Mouse (Mus musculus): ENCODE data around the gene Lmntd1. TPM values are rescaled to one million over a fixed set of nuclear protein-coding genes. Genes with fewer than 3 reads are reported as not detected.

Gene Lmntd1
- polyA plus RNA-seq, 1 experiment, result not detected

GRCm38 (mm10) chr6:145348196-145348915 lies 265.8 kb downstream of the Lmntd1 start:
- 65% methylated on average over 9 of the region's 9 CpGs for WGBS
- H3K27me3 ChIP-seq (ENCODE audit: control insufficient read depth, insufficient read depth, low read length), result no peaks in the 10 kb centered on the region

GRCm38 (mm10) chr6:145347641-145348040 lies 266.5 kb downstream of the Lmntd1 start:
- no peak for TF ChIP-seq CTCF (IDR thresholded peaks at IDR 0.05; ENCODE audit: extremely low read depth, insufficient read length, insufficient replicate concordance, low read depth, low read length)
- TF ChIP-seq POLR2A (IDR thresholded peaks at IDR 0.05; ENCODE audit: low read depth, low read length), result no peak
- Histone ChIP-seq H3K36me3 (ENCODE audit: control insufficient read depth, insufficient read depth, low read length) (no peaks in the 10 kb centered on the region), H3K27me3 (ENCODE audit: control insufficient read depth, insufficient read depth, low read length) (no peaks in the 10 kb centered on the region), H3K4me3 (ENCODE audit: low read depth, low read length) (peak overlapping the region; percentile 3; the same call in 1 of the 2 replicates), H3K27ac (ENCODE audit: insufficient read depth, low read depth, low read length) (peak overlapping the region; percentile 88), H3K4me1 (ENCODE audit: control insufficient read depth, insufficient read depth, insufficient read length, low read length) (peaks cover 27% of the 10 kb centered on the region)
- 58% methylated on average over 6 of the region's 6 CpGs for WGBS

More at GRCm38 (mm10) chr6:145348196-145348915, 265.8 kb downstream of the Lmntd1 start:
- H3K36me3 ChIP-seq (ENCODE audit: control insufficient read depth, insufficient read depth, low read length), result no peaks in the 10 kb centered on the region
- H3K4me1 ChIP-seq (ENCODE audit: control insufficient read depth, insufficient read depth, insufficient read length, low read length), result peaks cover 27% of the 10 kb centered on the region
- TF ChIP-seq POLR2A (IDR thresholded peaks at IDR 0.05; ENCODE audit: low read depth, low read length) (no peak), CTCF (IDR thresholded peaks at IDR 0.05; ENCODE audit: extremely low read depth, insufficient read length, insufficient replicate concordance, low read depth, low read length) (peak; percentile 46; the same call in 1 of the 2 replicates)
- no peak overlapping the region for H3K4me3 ChIP-seq (ENCODE audit: low read depth, low read length)
- H3K27ac ChIP-seq (ENCODE audit: insufficient read depth, low read depth, low read length), result no peak overlapping the region

DNA sequence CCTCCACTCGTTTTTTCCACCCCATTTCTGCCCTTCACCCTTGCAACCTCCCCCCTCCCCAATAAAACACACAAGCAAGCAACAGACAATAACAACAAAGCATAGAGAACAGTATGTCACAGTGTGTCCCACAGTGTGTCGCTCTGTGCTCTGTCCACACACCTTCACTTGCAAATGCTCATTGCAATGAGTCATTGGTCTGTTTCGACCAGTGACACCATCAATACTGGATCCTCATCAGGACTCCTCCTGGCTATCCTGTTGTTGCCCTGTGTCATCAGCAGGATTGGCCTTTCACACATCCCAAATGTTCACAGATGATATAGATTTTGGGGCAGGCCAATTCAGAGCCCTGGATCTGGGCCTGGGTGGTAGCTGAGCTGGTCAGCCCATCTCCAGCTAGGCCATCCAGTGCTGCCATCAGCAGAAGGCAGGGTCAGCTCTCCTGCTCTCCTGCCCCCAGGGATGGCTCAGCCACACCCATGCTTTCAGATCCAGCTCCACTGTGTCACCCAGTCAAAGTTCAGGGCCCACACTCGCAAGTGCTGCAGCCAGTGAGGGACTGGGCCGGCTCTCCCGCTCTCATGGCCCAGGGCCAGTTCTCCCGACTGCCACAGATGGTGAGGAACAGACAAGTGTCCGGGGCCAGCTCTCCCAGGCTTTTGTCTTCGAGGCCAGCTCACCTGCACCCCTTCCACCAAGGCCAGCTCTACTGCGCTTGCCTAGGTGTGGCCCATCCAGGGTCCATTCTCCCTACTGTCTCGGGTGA lies 267.1 kb downstream of the Lmntd1 start:
- H3K4me3 ChIP-seq (ENCODE audit: low read depth, low read length), result peak overlapping the region; percentile 3; the same call in 1 of the 2 replicates
- peak; percentile 22; the same call in 1 of the 2 replicates for TF ChIP-seq POLR2A (IDR thresholded peaks at IDR 0.05; ENCODE audit: low read depth, low read length)
- no peak for TF ChIP-seq CTCF (IDR thresholded peaks at IDR 0.05; ENCODE audit: extremely low read depth, insufficient read length, insufficient replicate concordance, low read depth, low read length)
- H3K27me3 ChIP-seq (ENCODE audit: control insufficient read depth, insufficient read depth, low read length), result no peaks in the 10 kb centered on the region
- H3K36me3 ChIP-seq (ENCODE audit: control insufficient read depth, insufficient read depth, low read length), result no peaks in the 10 kb centered on the region
- WGBS, result 26% methylated on average over 11 of the region's 11 CpGs
- peak overlapping the region; percentile 99 for H3K27ac ChIP-seq (ENCODE audit: insufficient read depth, low read depth, low read length)
- H3K4me1 ChIP-seq (ENCODE audit: control insufficient read depth, insufficient read depth, insufficient read length, low read length), result peaks cover 27% of the 10 kb centered on the region

DNA sequence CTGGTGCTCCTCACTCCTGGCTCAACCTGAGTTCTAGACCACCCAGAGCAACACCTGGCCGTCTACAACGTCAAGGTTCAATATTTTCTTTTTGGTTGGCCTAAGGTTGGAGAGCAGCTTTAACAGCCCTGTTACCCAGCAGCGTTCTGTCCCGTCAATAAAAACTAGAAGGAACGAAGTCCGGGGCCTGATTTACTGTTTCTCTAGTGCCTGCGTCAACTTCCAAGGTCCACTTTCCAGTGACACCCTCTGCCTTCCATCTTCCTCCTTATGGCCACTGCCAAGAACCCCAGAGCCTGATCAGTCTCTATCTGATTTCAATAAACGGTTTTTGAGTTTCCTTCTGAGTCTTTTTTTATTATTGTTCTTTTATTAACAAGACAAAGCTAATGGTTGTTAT lies 267.8 kb downstream of the Lmntd1 start:
- 34% methylated on average over 8 of the region's 8 CpGs for WGBS
- Histone ChIP-seq H3K27me3 (ENCODE audit: control insufficient read depth, insufficient read depth, low read length) (no peaks in the 10 kb centered on the region), H3K4me1 (ENCODE audit: control insufficient read depth, insufficient read depth, insufficient read length, low read length) (peaks cover 25% of the 10 kb centered on the region), H3K36me3 (ENCODE audit: control insufficient read depth, insufficient read depth, low read length) (no peaks in the 10 kb centered on the region), H3K27ac (ENCODE audit: insufficient read depth, low read depth, low read length) (peak overlapping the region; percentile 99), H3K4me3 (ENCODE audit: low read depth, low read length) (no peak overlapping the region)
- no peak for TF ChIP-seq POLR2A (IDR thresholded peaks at IDR 0.05; ENCODE audit: low read depth, low read length)
- TF ChIP-seq CTCF (IDR thresholded peaks at IDR 0.05; ENCODE audit: extremely low read depth, insufficient read length, insufficient replicate concordance, low read depth, low read length), result no peak

DNA sequence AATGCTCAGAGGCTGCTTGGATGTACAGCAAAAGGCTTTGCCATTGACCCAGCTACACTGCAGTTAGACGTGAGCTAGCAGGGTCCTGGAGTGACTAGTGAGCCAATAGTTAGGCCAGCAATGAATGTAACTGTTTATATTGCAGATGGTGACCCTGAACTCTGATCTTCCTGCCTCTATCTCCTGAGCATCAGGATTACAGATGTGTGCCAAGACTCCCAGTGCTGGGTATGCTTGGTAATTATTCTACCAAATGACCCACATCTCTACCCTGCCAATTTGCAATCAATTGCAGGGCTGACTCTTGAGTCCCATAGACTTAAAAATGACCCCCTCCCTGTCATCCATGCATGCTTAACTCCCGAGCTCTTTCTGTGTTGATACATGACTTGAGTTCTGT lies 269.4 kb downstream of the Lmntd1 start:
- no peak overlapping the region for H3K4me3 ChIP-seq (ENCODE audit: low read depth, low read length)
- 43% methylated on average over 2 of the region's 2 CpGs for WGBS
- peaks cover 21% of the 10 kb centered on the region for H3K4me1 ChIP-seq (ENCODE audit: control insufficient read depth, insufficient read depth, insufficient read length, low read length)
- H3K27me3 ChIP-seq (ENCODE audit: control insufficient read depth, insufficient read depth, low read length), result no peaks in the 10 kb centered on the region
- H3K36me3 ChIP-seq (ENCODE audit: control insufficient read depth, insufficient read depth, low read length), result no peaks in the 10 kb centered on the region
- TF ChIP-seq POLR2A (IDR thresholded peaks at IDR 0.05; ENCODE audit: low read depth, low read length) (no peak), CTCF (IDR thresholded peaks at IDR 0.05; ENCODE audit: extremely low read depth, insufficient read length, insufficient replicate concordance, low read depth, low read length) (no peak)
- H3K27ac ChIP-seq (ENCODE audit: insufficient read depth, low read depth, low read length), result no peak overlapping the region

- no peaks in the 10 kb centered on the region for H3K27me3 ChIP-seq (ENCODE audit: control insufficient read depth, insufficient read depth, low read length)
- H3K27ac ChIP-seq (ENCODE audit: insufficient read depth, low read depth, low read length), result no peak overlapping the region
- no peaks in the 10 kb centered on the region for H3K36me3 ChIP-seq (ENCODE audit: control insufficient read depth, insufficient read depth, low read length)
- H3K4me1 ChIP-seq (ENCODE audit: control insufficient read depth, insufficient read depth, insufficient read length, low read length), result peaks cover 30% of the 10 kb centered on the region
- 67% methylated on average over 1 of the region's 1 CpGs for WGBS
- no peak overlapping the region for H3K4me3 ChIP-seq (ENCODE audit: low read depth, low read length)
- no peak for TF ChIP-seq CTCF (IDR thresholded peaks at IDR 0.05; ENCODE audit: extremely low read depth, insufficient read length, insufficient replicate concordance, low read depth, low read length)
- TF ChIP-seq POLR2A (IDR thresholded peaks at IDR 0.05; ENCODE audit: low read depth, low read length), result no peak
These were observed 270.7 kb downstream of the Lmntd1 start for GRCm38 (mm10) chr6:145343457-145343856.

DNA sequence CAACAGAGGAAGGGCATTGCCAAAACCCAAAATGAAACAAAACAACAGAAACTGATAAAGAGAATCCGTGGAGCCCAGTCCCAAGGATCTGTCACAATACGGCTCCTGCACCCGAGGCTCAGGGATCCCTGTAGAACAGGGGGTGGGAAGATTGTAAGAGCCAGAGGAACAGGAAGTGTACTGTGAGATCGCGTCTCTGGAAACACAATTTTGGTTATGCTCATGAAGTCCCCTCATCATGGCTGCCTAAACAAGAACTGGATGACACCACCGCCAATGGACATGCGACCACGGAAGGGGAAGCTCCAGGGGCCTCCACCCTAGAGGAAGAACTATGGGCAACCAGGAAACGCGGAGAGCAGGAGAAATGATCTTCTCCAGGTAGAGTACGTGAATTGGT lies 271.3 kb downstream of the Lmntd1 start:
- H3K4me3 ChIP-seq (ENCODE audit: low read depth, low read length), result no peak overlapping the region
- no peak for TF ChIP-seq POLR2A (IDR thresholded peaks at IDR 0.05; ENCODE audit: low read depth, low read length)
- no peak for TF ChIP-seq CTCF (IDR thresholded peaks at IDR 0.05; ENCODE audit: extremely low read depth, insufficient read length, insufficient replicate concordance, low read depth, low read length)
- no peak overlapping the region for H3K27ac ChIP-seq (ENCODE audit: insufficient read depth, low read depth, low read length)
- H3K4me1 ChIP-seq (ENCODE audit: control insufficient read depth, insufficient read depth, insufficient read length, low read length), result peaks cover 35% of the 10 kb centered on the region
- H3K36me3 ChIP-seq (ENCODE audit: control insufficient read depth, insufficient read depth, low read length), result no peaks in the 10 kb centered on the region
- H3K27me3 ChIP-seq (ENCODE audit: control insufficient read depth, insufficient read depth, low read length), result no peaks in the 10 kb centered on the region
- WGBS, result 83% methylated on average over 11 of the region's 11 CpGs

All from small intestine, adult 2 months (tissue).